In the genomic region with DNA sequence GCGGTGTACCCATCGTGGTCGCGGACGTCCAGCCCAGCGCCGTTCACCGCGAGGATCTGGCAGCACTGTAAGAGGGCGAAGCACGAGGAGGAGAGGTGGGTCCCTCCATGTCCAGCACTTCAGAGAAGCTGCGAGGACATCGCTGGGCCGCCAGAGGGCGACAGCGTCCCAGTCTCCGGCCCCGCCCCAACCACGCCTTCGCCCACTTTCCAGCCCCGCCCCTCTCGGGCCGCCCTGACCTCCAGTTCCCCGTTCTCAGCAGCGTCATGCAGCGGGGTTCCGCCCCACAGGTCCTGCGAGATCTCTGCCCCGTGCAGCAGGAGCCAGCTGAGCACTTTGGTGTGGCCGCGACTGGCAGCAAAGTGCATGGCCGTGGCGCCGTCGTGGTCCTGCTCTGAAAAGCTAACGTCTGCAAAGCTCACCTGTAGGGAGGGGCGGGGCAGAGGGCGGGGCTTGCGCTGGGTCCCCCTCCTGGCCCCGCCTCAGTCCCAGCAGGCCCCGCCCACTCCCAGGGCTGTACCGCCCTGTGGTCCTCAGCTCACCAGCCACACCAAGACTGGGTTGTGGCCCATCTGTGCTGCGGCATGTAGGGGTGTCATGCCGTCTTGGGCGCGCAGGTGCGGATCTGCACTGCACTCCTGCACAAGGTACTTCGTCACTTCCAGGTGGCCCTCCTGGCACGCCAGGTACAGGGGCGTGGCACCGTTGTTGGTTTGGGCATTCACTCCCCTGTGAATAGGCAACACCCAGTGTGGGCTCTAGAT, we compare ENCODE assay signal across 8 mouse cellular contexts. TPM values are rescaled to one million over a fixed set of nuclear protein-coding genes. Genes with fewer than 3 reads are reported as not detected.
DNase-seq lines count a peak whose midpoint lies in the region; ATAC-seq and TF ChIP-seq lines count a peak whose summit lies in the region.

No protein-coding gene starts in this region.

- peak; percentile 77 for DNase-seq in brain, adult 2 months (ENCODE audit: low read depth, low spot score)
- DNase-seq in kidney, postnatal 0 days (ENCODE audit: low spot score), result peak; percentile 93
- peak; percentile 84 for DNase-seq in liver, embryonic 13.5 days
- DNase-seq in natural killer cell, adult 2 months (ENCODE audit: low spot score in 2 of 2), result peak; percentile 95

- no peak overlapping the region for H3K4me3 ChIP-seq in C2C12 (ENCODE audit: insufficient read depth, poor library complexity, severe bottlenecking)
- peak overlapping the region; percentile 42 for H3K4me3 ChIP-seq in embryonic fibroblast, embryonic 13.5 days (ENCODE audit: insufficient read depth, low read length)
- H3K4me3 ChIP-seq in heart, embryonic 13.5 days, result peak overlapping the region; percentile 60
- H3K4me3 ChIP-seq in kidney, postnatal 0 days (replicated peaks; ENCODE audit: low read depth, low read length), result peak overlapping the region; percentile 44
- H3K4me3 ChIP-seq in liver, embryonic 13.5 days (replicated peaks), result peak overlapping the region; percentile 60
- H3K4me3 ChIP-seq in stomach, embryonic 15.5 days (replicated peaks), result peak overlapping the region; percentile 50

- no peaks in the 10 kb centered on the region for H3K79me3 ChIP-seq in C2C12 (ENCODE audit: low read depth)

- peak; percentile 96 for TF ChIP-seq CTCF in C2C12 (IDR thresholded peaks at IDR 0.05; ENCODE audit: control insufficient read depth, insufficient read depth, insufficient read length)
- TF ChIP-seq CTCF in embryonic fibroblast, embryonic 13.5 days (IDR thresholded peaks at IDR 0.05; ENCODE audit: borderline replicate concordance, insufficient read depth, low read length), result peak; percentile 90
- TF ChIP-seq CTCF in kidney, postnatal 0 days (IDR thresholded peaks at IDR 0.05; ENCODE audit: low read depth), result peak; percentile 91

- WGBS in heart, embryonic 13.5 days, result 3% methylated on average over 51 of the region's 51 CpGs
- WGBS in kidney, postnatal 0 days, result 3% methylated on average over 51 of the region's 51 CpGs
- 2% methylated on average over 51 of the region's 51 CpGs for WGBS in liver, embryonic 13.5 days (ENCODE audit: insufficient replicate concordance)
- 2% methylated on average over 51 of the region's 51 CpGs for WGBS in stomach, embryonic 15.5 days

- H3K27ac ChIP-seq in embryonic fibroblast, embryonic 13.5 days (ENCODE audit: insufficient read depth, low read length), result no peak overlapping the region
- H3K27ac ChIP-seq in heart, embryonic 13.5 days (replicated peaks), result no peak overlapping the region
- no peak overlapping the region for H3K27ac ChIP-seq in kidney, postnatal 0 days
- H3K27ac ChIP-seq in liver, embryonic 13.5 days, result no peak overlapping the region
- no peak overlapping the region for H3K27ac ChIP-seq in stomach, embryonic 15.5 days

- H3K36me3 ChIP-seq in C2C12 (ENCODE audit: control insufficient read depth, insufficient read depth), result no peaks in the 10 kb centered on the region
- H3K36me3 ChIP-seq in heart, embryonic 13.5 days, result no peaks in the 10 kb centered on the region
- H3K36me3 ChIP-seq in kidney, postnatal 0 days (ENCODE audit: insufficient read depth, low read length), result no peaks in the 10 kb centered on the region
- no peaks in the 10 kb centered on the region for H3K36me3 ChIP-seq in liver, embryonic 13.5 days
- H3K36me3 ChIP-seq in stomach, embryonic 15.5 days, result no peaks in the 10 kb centered on the region

- H3K4me2 ChIP-seq in heart, embryonic 13.5 days, result peak overlapping the region; percentile 81
- peak overlapping the region; percentile 78 for H3K4me2 ChIP-seq in kidney, postnatal 0 days (ENCODE audit: low read length)
- H3K4me2 ChIP-seq in liver, embryonic 13.5 days, result peak overlapping the region; percentile 73
- H3K4me2 ChIP-seq in stomach, embryonic 15.5 days, result peak overlapping the region; percentile 87

- peak overlapping the region; percentile 63; the same call in 1 of the 2 replicates for H3K9ac ChIP-seq in heart, embryonic 13.5 days
- H3K9ac ChIP-seq in kidney, postnatal 0 days (ENCODE audit: low read depth, low read length), result no peak overlapping the region
- H3K9ac ChIP-seq in liver, embryonic 13.5 days, result no peak overlapping the region
- no peak overlapping the region for H3K9ac ChIP-seq in stomach, embryonic 15.5 days

- H3K27me3 ChIP-seq in C2C12 (ENCODE audit: control insufficient read depth, insufficient read depth, insufficient read length), result peaks cover 20% of the 10 kb centered on the region
- peaks cover 80% of the 10 kb centered on the region for H3K27me3 ChIP-seq in heart, embryonic 13.5 days (replicated peaks)
- H3K27me3 ChIP-seq in kidney, postnatal 0 days (ENCODE audit: insufficient read depth, low read length), result no peaks in the 10 kb centered on the region
- H3K27me3 ChIP-seq in liver, embryonic 13.5 days, result peaks cover 56% of the 10 kb centered on the region
- H3K27me3 ChIP-seq in stomach, embryonic 15.5 days (replicated peaks), result peaks cover 10% of the 10 kb centered on the region; the same call in 1 of the 2 replicates

- H3K4me1 ChIP-seq in embryonic fibroblast, embryonic 13.5 days (ENCODE audit: control insufficient read depth, insufficient read depth, low read length), result no peaks in the 10 kb centered on the region
- peaks cover 11% of the 10 kb centered on the region for H3K4me1 ChIP-seq in heart, embryonic 13.5 days
- peaks cover 8% of the 10 kb centered on the region; the same call in 1 of the 2 replicates for H3K4me1 ChIP-seq in kidney, postnatal 0 days (replicated peaks; ENCODE audit: insufficient read depth, low read length)
- peaks cover 20% of the 10 kb centered on the region for H3K4me1 ChIP-seq in liver, embryonic 13.5 days (replicated peaks)
- H3K4me1 ChIP-seq in stomach, embryonic 15.5 days, result peaks cover 3% of the 10 kb centered on the region; the same call in 1 of the 2 replicates

- ATAC-seq in heart, embryonic 13.5 days (ENCODE audit: extremely low read depth, insufficient number of reproducible peaks, low FRiP score, low TSS enrichment), result peak; percentile 80
- peak; percentile 88 for ATAC-seq in kidney, postnatal 0 days (replicated peaks; ENCODE audit: low FRiP score, low read depth)
- ATAC-seq in liver, embryonic 13.5 days (ENCODE audit: low read depth), result peak; percentile 88
- ATAC-seq in stomach, embryonic 15.5 days (ENCODE audit: insufficient read depth, low FRiP score, low read depth), result peak; percentile 80

- no peak for TF ChIP-seq POLR2A in embryonic fibroblast, embryonic 13.5 days (IDR thresholded peaks at IDR 0.05; ENCODE audit: low read depth, low read length)

- H3K9me3 ChIP-seq in heart, embryonic 13.5 days, result no peaks in the 10 kb centered on the region
- no peaks in the 10 kb centered on the region for H3K9me3 ChIP-seq in kidney, postnatal 0 days (replicated peaks; ENCODE audit: low read length)
- H3K9me3 ChIP-seq in liver, embryonic 13.5 days (replicated peaks), result no peaks in the 10 kb centered on the region
- no peaks in the 10 kb centered on the region for H3K9me3 ChIP-seq in stomach, embryonic 15.5 days

- peak overlapping the region; percentile 50 for H3ac ChIP-seq in C2C12 (ENCODE audit: control insufficient read depth, insufficient read length, low read depth)

- no peaks in the 10 kb centered on the region for H3K79me2 ChIP-seq in C2C12 (ENCODE audit: control insufficient read depth, insufficient read depth)

TF ChIP-seq in C2C12, 6 proteins besides CTCF, POLR2A, EP300 and RAD21:
- TF ChIP-seq MYOD1 (IDR thresholded peaks at IDR 0.05; ENCODE audit: control insufficient read depth, insufficient read length, low read depth) (no peak), USF1 (IDR thresholded peaks at IDR 0.05; ENCODE audit: low read depth) (no peak), MAX (IDR thresholded peaks at IDR 0.05) (no peak), FOSL1 (IDR thresholded peaks at IDR 0.05; ENCODE audit: insufficient read depth, low read length, poor library complexity, severe bottlenecking) (no peak), CEBPB (IDR thresholded peaks at IDR 0.05; ENCODE audit: low read depth) (no peak), MYOG (IDR thresholded peaks at IDR 0.05; ENCODE audit: control insufficient read depth, extremely low read depth, insufficient read length) (no peak)

RNA-seq across cellular contexts. Expression of a gene that starts 13.5 kb away (rescaled TPM):
- polyA plus RNA-seq in C2C12 (2012; fragmentation: generic; extraction: Trizol), result 0.97 TPM
- 0.56 and 0.68 TPM in 2 replicates for polyA plus RNA-seq in embryonic fibroblast, embryonic 13.5 days (2011; ENCODE audit: insufficient read length, low read depth, missing spikeins)
- 0.87 and 1.1 TPM in 2 replicates for polyA plus RNA-seq in heart, embryonic 13.5 days (2015; fragmentation: Nextera tagmentation; extraction: Ambion mirVana)
- 32.9 and 35.0 TPM in 2 replicates for polyA plus RNA-seq in kidney, postnatal 0 days (2015; fragmentation: Nextera tagmentation; extraction: Ambion mirVana)
- polyA plus RNA-seq in liver, embryonic 13.5 days (2015; fragmentation: Nextera tagmentation; extraction: Ambion mirVana), result 1.8 and 2.1 TPM in 2 replicates
- 15.9 and 19.2 TPM in 2 replicates for polyA plus RNA-seq in stomach, embryonic 15.5 days (2015; fragmentation: Nextera tagmentation; extraction: Ambion mirVana)

RNA-seq across cellular contexts. Expression of a gene that starts 20.0 kb away (rescaled TPM):
- not detected for polyA plus RNA-seq in C2C12 (2012; fragmentation: generic; extraction: Trizol)
- polyA plus RNA-seq in embryonic fibroblast, embryonic 13.5 days (2011; ENCODE audit: insufficient read length, low read depth, missing spikeins), result not detected in 2 replicates
- not detected in 2 replicates for polyA plus RNA-seq in heart, embryonic 13.5 days (2015; fragmentation: Nextera tagmentation; extraction: Ambion mirVana)
- polyA plus RNA-seq in kidney, postnatal 0 days (2015; fragmentation: Nextera tagmentation; extraction: Ambion mirVana), result 0.41 and 0.78 TPM in 2 replicates
- 0.06 TPM in 1 of 2 replicates, not detected in the other for polyA plus RNA-seq in liver, embryonic 13.5 days (2015; fragmentation: Nextera tagmentation; extraction: Ambion mirVana)
- 0.43 and 0.44 TPM in 2 replicates for polyA plus RNA-seq in stomach, embryonic 15.5 days (2015; fragmentation: Nextera tagmentation; extraction: Ambion mirVana)

RNA-seq across cellular contexts. Expression of a gene that starts 22.9 kb away (rescaled TPM):
- polyA plus RNA-seq in C2C12 (2012; fragmentation: generic; extraction: Trizol), result 0.95 TPM
- 1.9 TPM in 1 of 2 replicates, not detected in the other for polyA plus RNA-seq in embryonic fibroblast, embryonic 13.5 days (2011; ENCODE audit: insufficient read length, low read depth, missing spikeins)
- 0.73 and 0.80 TPM in 2 replicates for polyA plus RNA-seq in heart, embryonic 13.5 days (2015; fragmentation: Nextera tagmentation; extraction: Ambion mirVana)
- polyA plus RNA-seq in kidney, postnatal 0 days (2015; fragmentation: Nextera tagmentation; extraction: Ambion mirVana), result 0.68 and 0.83 TPM in 2 replicates
- 0.37 and 0.48 TPM in 2 replicates for polyA plus RNA-seq in liver, embryonic 13.5 days (2015; fragmentation: Nextera tagmentation; extraction: Ambion mirVana)
- polyA plus RNA-seq in stomach, embryonic 15.5 days (2015; fragmentation: Nextera tagmentation; extraction: Ambion mirVana), result 0.84 and 1.4 TPM in 2 replicates

RNA-seq across cellular contexts. Expression of a gene that starts 39.3 kb away (rescaled TPM):
- polyA plus RNA-seq in C2C12 (2012; fragmentation: generic; extraction: Trizol), result 344 TPM
- 79.9 and 108 TPM in 2 replicates for polyA plus RNA-seq in embryonic fibroblast, embryonic 13.5 days (2011; ENCODE audit: insufficient read length, low read depth, missing spikeins)
- polyA plus RNA-seq in heart, embryonic 13.5 days (2015; fragmentation: Nextera tagmentation; extraction: Ambion mirVana), result 73.9 and 84.7 TPM in 2 replicates
- 56.4 and 63.5 TPM in 2 replicates for polyA plus RNA-seq in kidney, postnatal 0 days (2015; fragmentation: Nextera tagmentation; extraction: Ambion mirVana)
- 24.8 and 25.2 TPM in 2 replicates for polyA plus RNA-seq in liver, embryonic 13.5 days (2015; fragmentation: Nextera tagmentation; extraction: Ambion mirVana)
- 60.0 and 63.1 TPM in 2 replicates for polyA plus RNA-seq in stomach, embryonic 15.5 days (2015; fragmentation: Nextera tagmentation; extraction: Ambion mirVana)
